26 mouse cellular contexts compared by ENCODE assay signal in genomic region chr2:72281971-72282370, GRCm38 (mm10). TPM values are rescaled to one million over a fixed set of nuclear protein-coding genes. Genes with fewer than 3 reads are reported as not detected.
DNase-seq lines count a peak whose midpoint lies in the region; TF ChIP-seq lines count a peak whose summit lies in the region.
"Had no signal": no experiment of that assay in that cellular context is flagged by ENCODE, and none has a peak within 500 bp of the region (broad histone marks: within the 10 kb centered on the region; RNA-seq: fewer than 3 reads in every experiment).

No protein-coding gene starts in this region.

- TF ChIP-seq CTCF in testis, adult 2 months (IDR thresholded peaks at IDR 0.05; ENCODE audit: control insufficient read depth, insufficient read depth, insufficient replicate concordance, low read depth, low read length): no peak
- TF ChIP-seq CTCF in thymus, adult 2 months (IDR thresholded peaks at IDR 0.05; ENCODE audit: borderline replicate concordance, control insufficient read depth, extremely low read depth, insufficient read depth, low read length, poor library complexity): no peak
- no peak for TF ChIP-seq CTCF in left cerebral cortex, adult 2 months (IDR thresholded peaks at IDR 0.05)

- intact Hi-C loops in left cerebral cortex, adult 2 months (cut with DNase I): no loop called here

- peak overlapping the region; percentile 2; the same call in 1 of the 2 replicates for H3K4me3 ChIP-seq in testis, adult 2 months (ENCODE audit: control insufficient read depth, low read depth, low read length)
- H3K4me3 ChIP-seq in thymus, adult 2 months (ENCODE audit: control insufficient read depth, insufficient read depth, low read length): no peak overlapping the region
- H3K4me3 ChIP-seq in left cerebral cortex, adult 2 months: no peak overlapping the region
- H3K4me3 ChIP-seq: embryonic facial prominence, embryonic 13.5 days; erythroblast, embryonic 14.5 days; forebrain, embryonic 12.5 days; heart, embryonic 15.5 days; hindbrain, embryonic 15.5 days; limb, embryonic 15.5 days; liver, embryonic 15.5 days; midbrain, embryonic 15.5 days; neural tube, embryonic 15.5 days had no signal

- DNase-seq in testis, postnatal 10 days (ENCODE audit: low spot score): no peak
- DNase-seq in induced T-regulatory cell, adult 2 months (ENCODE audit: low read depth): peak; percentile 82
- peak; percentile 58 for DNase-seq in thymus, adult 2 months
- DNase-seq in thymus, postnatal 4 days: peak; percentile 63
- DNase-seq in left cerebral cortex, adult 2 months (ENCODE audit: extremely low spot score in 1 of 2, low spot score in 2 of 2): no peak
- DNase-seq in neural tube, embryonic 10.5 days (ENCODE audit: extremely low spot score, low spot score): no peak
- DNase-seq in ovary, adult 18-20 months (ENCODE audit: low spot score): no peak
- DNase-seq: adrenal gland, postnatal 36 days; B cell, adult 2 months; cerebellum, adult 2 months; cerebellum, postnatal 36 days; embryo, embryonic 11 days; heart, postnatal 4 days; kidney, postnatal 36 days; left cerebral cortex, postnatal 4 days had no signal

- 10% methylated on average over 14 of the region's 14 CpGs for WGBS in thymus, adult 2 months

- H3K36me3 ChIP-seq in testis, adult 2 months (ENCODE audit: control insufficient read depth, insufficient read depth, low read length): no peaks in the 10 kb centered on the region
- no peaks in the 10 kb centered on the region for H3K36me3 ChIP-seq in thymus, adult 2 months (ENCODE audit: control insufficient read depth, insufficient read depth, low read length)
- H3K36me3 ChIP-seq: embryonic facial prominence, embryonic 13.5 days; forebrain, embryonic 12.5 days; heart, embryonic 15.5 days; hindbrain, embryonic 15.5 days; limb, embryonic 15.5 days; liver, embryonic 15.5 days; midbrain, embryonic 15.5 days; neural tube, embryonic 15.5 days had no signal

- no peak for TF ChIP-seq POLR2A in testis, adult 2 months (IDR thresholded peaks at IDR 0.05; ENCODE audit: control insufficient read depth, low read depth, low read length)
- TF ChIP-seq POLR2A in thymus, adult 2 months (IDR thresholded peaks at IDR 0.05; ENCODE audit: control insufficient read depth, extremely low read depth, insufficient read depth, low read length, poor library complexity): no peak

- H3K4me1 ChIP-seq in testis, adult 2 months (ENCODE audit: control insufficient read depth, insufficient read depth, low read length): peaks cover 8% of the 10 kb centered on the region
- peaks cover 13% of the 10 kb centered on the region for H3K4me1 ChIP-seq in thymus, adult 2 months (replicated peaks; ENCODE audit: control insufficient read depth, insufficient read depth, low read length)

- H3K27me3 ChIP-seq in testis, adult 2 months (ENCODE audit: control insufficient read depth, insufficient read depth, low read length): no peaks in the 10 kb centered on the region
- H3K27me3 ChIP-seq in thymus, adult 2 months (ENCODE audit: control insufficient read depth, insufficient read depth, low read length): peaks cover 5% of the 10 kb centered on the region; the same call in 1 of the 2 replicates
- H3K27me3 ChIP-seq: heart, embryonic 15.5 days; limb, embryonic 15.5 days; midbrain, embryonic 15.5 days; neural tube, embryonic 15.5 days had no signal

- no peak overlapping the region for H3K27ac ChIP-seq in testis, adult 2 months (ENCODE audit: control insufficient read depth, insufficient read depth, low read depth, low read length)
- H3K27ac ChIP-seq in thymus, adult 2 months (ENCODE audit: control insufficient read depth, insufficient read depth, low read length): no peak overlapping the region
- H3K27ac ChIP-seq in left cerebral cortex, adult 2 months: no peak overlapping the region
- H3K27ac ChIP-seq: embryonic facial prominence, embryonic 13.5 days; forebrain, embryonic 12.5 days; heart, embryonic 15.5 days; hindbrain, embryonic 15.5 days; limb, embryonic 15.5 days; liver, embryonic 15.5 days; macrophage; midbrain, embryonic 15.5 days; neural tube, embryonic 15.5 days had no signal

RNA-seq across cellular contexts. Expression of gene Map3k20, which starts 3.5 kb away (rescaled TPM):
- polyA plus RNA-seq in testis, adult 2 months (2012; rRNA removed): 2.8 and 3.0 TPM in 2 replicates
- polyA plus RNA-seq in thymus, adult 2 months (2012; rRNA removed): 7.5 and 8.3 TPM in 2 replicates
- total RNA-seq in left cerebral cortex, adult 2 months (2021): 10 to 100 TPM in 1 of 2 experiments, 1 to 10 TPM in 1; 9.8 to 10.8 TPM

Comparison
In these comparisons a context has a peak if more than half of its experiments do, and no peak if none do; other contexts are left out.
1. DNase-seq: peak in induced T-regulatory cell, adult 2 months (single experiment), thymus, adult 2 months (single experiment) and thymus, postnatal 4 days (single experiment); none in testis, postnatal 10 days (single experiment), left cerebral cortex, adult 2 months (0 of 2), neural tube, embryonic 10.5 days (single experiment) and ovary, adult 18-20 months (single experiment).